Mouse (Mus musculus): ENCODE results near the gene Nhsl1. TPM values are rescaled to one million over a fixed set of nuclear protein-coding genes. Genes with fewer than 3 reads are reported as not detected.

Gene Nhsl1
- polyA plus RNA-seq, 1 experiment from 2014 or later, result 0.78 TPM

DNA sequence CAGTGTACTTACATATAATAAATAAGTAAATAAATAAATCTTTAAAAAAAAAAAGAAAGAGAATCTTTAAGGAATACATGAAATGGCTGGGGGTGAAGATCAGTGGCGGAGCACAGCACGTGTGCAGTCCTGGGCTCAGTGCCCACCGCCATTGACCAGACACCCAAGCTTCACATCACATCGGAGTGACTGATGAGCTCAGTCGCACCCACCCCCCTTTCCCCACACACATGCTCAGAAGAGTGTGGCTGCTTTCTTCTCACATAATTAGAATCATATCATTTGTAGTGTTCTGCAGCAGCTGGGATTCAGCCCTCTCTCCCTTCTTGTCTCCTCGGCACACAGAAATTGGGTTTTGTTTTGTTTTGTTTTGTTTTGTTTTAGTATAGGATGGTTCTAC lies 38.4 kb downstream of the Nhsl1 start:
- no peaks in the 10 kb centered on the region for H3K9me3 ChIP-seq (replicated peaks; ENCODE audit: control insufficient read depth, low read length)
- 73% methylated on average over 6 of the region's 6 CpGs for WGBS (ENCODE audit: insufficient replicate concordance)
- no peaks in the 10 kb centered on the region for H3K36me3 ChIP-seq (ENCODE audit: control insufficient read depth, insufficient read depth)
- ATAC-seq (ENCODE audit: low read depth), result no peak
- no peak overlapping the region for H3K4me3 ChIP-seq (ENCODE audit: low read depth, low read length)
- H3K9ac ChIP-seq (ENCODE audit: low read depth, low read length), result no peak overlapping the region
- H3K27ac ChIP-seq (ENCODE audit: low read length), result no peak overlapping the region
- no peaks in the 10 kb centered on the region for H3K4me1 ChIP-seq (ENCODE audit: control insufficient read depth, low read depth, low read length)
- no peaks in the 10 kb centered on the region for H3K27me3 ChIP-seq (ENCODE audit: control insufficient read depth, insufficient read depth, low read depth, low read length)
- no peak overlapping the region for H3K4me2 ChIP-seq (ENCODE audit: low read depth, low read length)

GRCm38 (mm10) chr10:18358461-18358860 lies 39.7 kb downstream of the Nhsl1 start:
- H3K27ac ChIP-seq (ENCODE audit: low read length), result no peak overlapping the region
- ATAC-seq (ENCODE audit: low read depth), result no peak
- 80% methylated on average over 5 of the region's 5 CpGs for WGBS (ENCODE audit: insufficient replicate concordance)

DNA sequence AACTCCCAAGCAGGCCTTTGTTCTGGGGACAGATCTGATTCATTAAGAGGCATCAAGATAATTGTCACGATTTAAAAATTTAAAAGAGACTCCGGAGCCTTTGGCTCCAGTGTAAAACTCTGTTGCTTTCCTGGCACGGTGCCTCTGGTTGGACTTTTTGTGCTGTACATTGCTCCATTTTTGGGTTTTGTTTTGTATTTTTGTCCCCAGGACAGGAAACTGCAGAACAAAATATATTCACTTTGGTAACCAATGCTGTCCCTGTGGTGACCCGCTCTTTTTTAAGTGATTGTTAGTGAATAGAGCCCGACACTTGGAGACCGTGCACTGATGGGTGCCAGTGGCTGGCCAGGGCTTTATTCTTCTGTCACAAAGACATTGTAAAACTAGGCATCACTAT lies 41.4 kb downstream of the Nhsl1 start:
- H3K4me1 ChIP-seq (ENCODE audit: control insufficient read depth, low read depth, low read length), result no peaks in the 10 kb centered on the region
- H3K36me3 ChIP-seq (ENCODE audit: control insufficient read depth, insufficient read depth), result no peaks in the 10 kb centered on the region
- no peak overlapping the region for H3K9ac ChIP-seq (ENCODE audit: low read depth, low read length)
- H3K27me3 ChIP-seq (ENCODE audit: control insufficient read depth, insufficient read depth, low read depth, low read length), result no peaks in the 10 kb centered on the region
- no peak overlapping the region for H3K27ac ChIP-seq (ENCODE audit: low read length)
- no peak for ATAC-seq (ENCODE audit: low read depth)
- H3K4me3 ChIP-seq (ENCODE audit: low read depth, low read length), result no peak overlapping the region
- no peak overlapping the region for H3K4me2 ChIP-seq (ENCODE audit: low read depth, low read length)
- WGBS (ENCODE audit: insufficient replicate concordance), result 80% methylated on average over 6 of the region's 6 CpGs
- H3K9me3 ChIP-seq (replicated peaks; ENCODE audit: control insufficient read depth, low read length), result no peaks in the 10 kb centered on the region

More at GRCm38 (mm10) chr10:18358461-18358860, 39.7 kb downstream of the Nhsl1 start:
- Histone ChIP-seq H3K9me3 (replicated peaks; ENCODE audit: control insufficient read depth, low read length) (no peaks in the 10 kb centered on the region), H3K27me3 (ENCODE audit: control insufficient read depth, insufficient read depth, low read depth, low read length) (no peaks in the 10 kb centered on the region), H3K4me3 (ENCODE audit: low read depth, low read length) (no peak overlapping the region), H3K9ac (ENCODE audit: low read depth, low read length) (no peak overlapping the region), H3K4me1 (ENCODE audit: control insufficient read depth, low read depth, low read length) (no peaks in the 10 kb centered on the region), H3K36me3 (ENCODE audit: control insufficient read depth, insufficient read depth) (no peaks in the 10 kb centered on the region), H3K4me2 (ENCODE audit: low read depth, low read length) (no peak overlapping the region)

GRCm38 (mm10) chr10:18365432-18365831 lies 46.6 kb downstream of the Nhsl1 start:
- Histone ChIP-seq H3K9me3 (replicated peaks; ENCODE audit: control insufficient read depth, low read length) (no peaks in the 10 kb centered on the region), H3K27ac (ENCODE audit: low read length) (no peak overlapping the region), H3K4me2 (ENCODE audit: low read depth, low read length) (no peak overlapping the region), H3K27me3 (ENCODE audit: control insufficient read depth, insufficient read depth, low read depth, low read length) (no peaks in the 10 kb centered on the region), H3K4me3 (ENCODE audit: low read depth, low read length) (no peak overlapping the region), H3K9ac (ENCODE audit: low read depth, low read length) (no peak overlapping the region), H3K36me3 (ENCODE audit: control insufficient read depth, insufficient read depth) (no peaks in the 10 kb centered on the region), H3K4me1 (ENCODE audit: control insufficient read depth, low read depth, low read length) (no peaks in the 10 kb centered on the region)
- ATAC-seq (ENCODE audit: low read depth), result no peak
- 42% methylated on average over 6 of the region's 6 CpGs for WGBS (ENCODE audit: insufficient replicate concordance)

GRCm38 (mm10) chr10:18366697-18367096 lies 47.9 kb downstream of the Nhsl1 start:
- no peak overlapping the region for H3K4me2 ChIP-seq (ENCODE audit: low read depth, low read length)
- H3K9ac ChIP-seq (ENCODE audit: low read depth, low read length), result no peak overlapping the region
- H3K9me3 ChIP-seq (replicated peaks; ENCODE audit: control insufficient read depth, low read length), result no peaks in the 10 kb centered on the region
- H3K36me3 ChIP-seq (ENCODE audit: control insufficient read depth, insufficient read depth), result no peaks in the 10 kb centered on the region
- no peaks in the 10 kb centered on the region for H3K27me3 ChIP-seq (ENCODE audit: control insufficient read depth, insufficient read depth, low read depth, low read length)
- 72% methylated on average over 7 of the region's 7 CpGs for WGBS (ENCODE audit: insufficient replicate concordance)
- no peak overlapping the region for H3K4me3 ChIP-seq (ENCODE audit: low read depth, low read length)
- H3K4me1 ChIP-seq (ENCODE audit: control insufficient read depth, low read depth, low read length), result no peaks in the 10 kb centered on the region
- no peak overlapping the region for H3K27ac ChIP-seq (ENCODE audit: low read length)
- ATAC-seq (ENCODE audit: low read depth), result no peak

- Histone ChIP-seq H3K9ac (ENCODE audit: low read depth, low read length) (no peak overlapping the region), H3K4me2 (ENCODE audit: low read depth, low read length) (no peak overlapping the region), H3K4me3 (ENCODE audit: low read depth, low read length) (no peak overlapping the region), H3K36me3 (ENCODE audit: control insufficient read depth, insufficient read depth) (no peaks in the 10 kb centered on the region), H3K4me1 (ENCODE audit: control insufficient read depth, low read depth, low read length) (no peaks in the 10 kb centered on the region), H3K9me3 (replicated peaks; ENCODE audit: control insufficient read depth, low read length) (no peaks in the 10 kb centered on the region), H3K27me3 (ENCODE audit: control insufficient read depth, insufficient read depth, low read depth, low read length) (no peaks in the 10 kb centered on the region), H3K27ac (ENCODE audit: low read length) (no peak overlapping the region)
- WGBS (ENCODE audit: insufficient replicate concordance), result 81% methylated on average over 8 of the region's 8 CpGs
- no peak for ATAC-seq (ENCODE audit: low read depth)
Observed at GRCm38 (mm10) chr10:18368111-18368510, 49.3 kb downstream of the Nhsl1 start.

GRCm38 (mm10) chr10:18370475-18371286 lies 51.9 kb downstream of the Nhsl1 start:
- no peaks in the 10 kb centered on the region for H3K36me3 ChIP-seq (ENCODE audit: control insufficient read depth, insufficient read depth)
- WGBS (ENCODE audit: insufficient replicate concordance), result 44% methylated on average over 17 of the region's 17 CpGs
- H3K9me3 ChIP-seq (replicated peaks; ENCODE audit: control insufficient read depth, low read length), result no peaks in the 10 kb centered on the region
- no peak overlapping the region for H3K4me3 ChIP-seq (ENCODE audit: low read depth, low read length)
- H3K9ac ChIP-seq (ENCODE audit: low read depth, low read length), result peak overlapping the region; percentile 9; the same call in 1 of the 2 replicates
- H3K4me1 ChIP-seq (ENCODE audit: control insufficient read depth, low read depth, low read length), result no peaks in the 10 kb centered on the region
- H3K27me3 ChIP-seq (ENCODE audit: control insufficient read depth, insufficient read depth, low read depth, low read length), result no peaks in the 10 kb centered on the region
- H3K27ac ChIP-seq (ENCODE audit: low read length), result peak overlapping the region; percentile 83
- ATAC-seq (ENCODE audit: low read depth), result peak; percentile 84
- peak overlapping the region; percentile 31 for H3K4me2 ChIP-seq (ENCODE audit: low read depth, low read length)

- H3K9me3 ChIP-seq (replicated peaks; ENCODE audit: control insufficient read depth, low read length), result no peaks in the 10 kb centered on the region
- no peaks in the 10 kb centered on the region for H3K27me3 ChIP-seq (ENCODE audit: control insufficient read depth, insufficient read depth, low read depth, low read length)
- no peak overlapping the region for H3K9ac ChIP-seq (ENCODE audit: low read depth, low read length)
- 53% methylated on average over 13 of the region's 13 CpGs for WGBS (ENCODE audit: insufficient replicate concordance)
- H3K27ac ChIP-seq (ENCODE audit: low read length), result peak overlapping the region; percentile 83
- H3K4me2 ChIP-seq (ENCODE audit: low read depth, low read length), result peak overlapping the region; percentile 39
- no peaks in the 10 kb centered on the region for H3K4me1 ChIP-seq (ENCODE audit: control insufficient read depth, low read depth, low read length)
- no peak for ATAC-seq (ENCODE audit: low read depth)
- no peaks in the 10 kb centered on the region for H3K36me3 ChIP-seq (ENCODE audit: control insufficient read depth, insufficient read depth)
- H3K4me3 ChIP-seq (ENCODE audit: low read depth, low read length), result peak overlapping the region; percentile 22; the same call in 1 of the 2 replicates
Observed at GRCm38 (mm10) chr10:18371866-18372265, 53.1 kb downstream of the Nhsl1 start.

DNA sequence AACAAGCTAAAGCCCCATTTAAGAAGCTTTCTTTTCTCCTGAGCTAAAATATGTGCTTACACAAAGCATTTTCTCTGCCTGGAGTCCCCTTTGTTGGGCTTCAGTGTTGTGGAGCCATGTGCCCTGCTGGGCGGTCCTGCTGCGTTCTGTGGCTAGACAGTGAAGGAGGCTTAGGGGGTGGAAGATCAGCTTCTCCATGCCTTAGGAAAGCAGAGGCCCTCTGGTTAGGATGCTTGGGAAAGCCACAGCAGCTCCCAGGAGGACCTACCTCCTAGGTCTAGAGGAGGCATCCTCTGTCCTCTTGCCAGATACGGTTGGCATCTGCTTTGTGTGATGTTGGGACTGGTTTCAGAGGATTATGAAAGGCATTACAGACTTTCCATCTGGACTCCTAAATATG lies 56.5 kb downstream of the Nhsl1 start:
- Histone ChIP-seq H3K4me1 (ENCODE audit: control insufficient read depth, low read depth, low read length) (no peaks in the 10 kb centered on the region), H3K9ac (ENCODE audit: low read depth, low read length) (no peak overlapping the region), H3K9me3 (replicated peaks; ENCODE audit: control insufficient read depth, low read length) (no peaks in the 10 kb centered on the region), H3K4me3 (ENCODE audit: low read depth, low read length) (no peak overlapping the region), H3K4me2 (ENCODE audit: low read depth, low read length) (no peak overlapping the region), H3K27me3 (ENCODE audit: control insufficient read depth, insufficient read depth, low read depth, low read length) (no peaks in the 10 kb centered on the region), H3K27ac (ENCODE audit: low read length) (no peak overlapping the region), H3K36me3 (ENCODE audit: control insufficient read depth, insufficient read depth) (no peaks in the 10 kb centered on the region)
- 82% methylated on average over 3 of the region's 3 CpGs for WGBS (ENCODE audit: insufficient replicate concordance)
- no peak for ATAC-seq (ENCODE audit: low read depth)

All from liver, embryonic 16.5 days (tissue).